Mouse (Mus musculus) A20 (cell line): ENCODE measurements around the gene Fbxo44.
"Not testable (repeated sequence)": the region's sequence is repeated elsewhere in the genome, so short reads cannot be mapped to it uniquely, and the experiment has no call there.

Source experiments
- DNase-seq: peaks from one replicate; pipeline ENCODE4 v3.0.0-alpha.2; 2011; ENCODE audit warnings: low read depth, low spot score

Fbxo44 gene

GRCm38 (mm10) chr4:148160436-148161390, at the start of gene Fbxo44, which contains the start of gene Fbxo2:
Gene Fbxo44 (minus strand): TSS chr4:148160482.
Gene Fbxo2 (plus strand): TSS chr4:148160621.
- DNase-seq = no peak

GRCm38 (mm10) chr4:148204873-148205232, 44.6 kb upstream of the Fbxo44 start:
- no peak for DNase-seq

GRCm38 (mm10) chr4:148204061-148204872, 44.0 kb upstream of the Fbxo44 start:
- no peak for DNase-seq

- no peak for DNase-seq
These were observed 43.3 kb upstream of the Fbxo44 start for GRCm38 (mm10) chr4:148203557-148203956.

GRCm38 (mm10) chr4:148198721-148199120, 38.4 kb upstream of the Fbxo44 start:
- DNase-seq = no peak

- DNase-seq = no peak
These were observed 34.1 kb upstream of the Fbxo44 start for GRCm38 (mm10) chr4:148194400-148194799.

- no peak for DNase-seq
These were observed 32.5 kb upstream of the Fbxo44 start for GRCm38 (mm10) chr4:148192707-148193245.

- not testable (repeated sequence) for DNase-seq
These were observed 28.5 kb upstream of the Fbxo44 start for GRCm38 (mm10) chr4:148188767-148189166.

GRCm38 (mm10) chr4:148185819-148186218, 25.5 kb upstream of the Fbxo44 start:
- peak; percentile 44 for DNase-seq

- DNase-seq = no peak
These were observed 24.3 kb upstream of the Fbxo44 start for GRCm38 (mm10) chr4:148184564-148184963.

- DNase-seq = no peak
These were observed 22.1 kb upstream of the Fbxo44 start for GRCm38 (mm10) chr4:148182363-148182762.

- DNase-seq = no peak
These were observed 21.2 kb upstream of the Fbxo44 start for GRCm38 (mm10) chr4:148181483-148181882.

- DNase-seq = no peak
These were observed 17.4 kb upstream of the Fbxo44 start for GRCm38 (mm10) chr4:148177716-148178115.

- not testable (repeated sequence) for DNase-seq
These were observed 16.3 kb upstream of the Fbxo44 start for GRCm38 (mm10) chr4:148176603-148177002.

- no peak for DNase-seq
These were observed 14.2 kb upstream of the Fbxo44 start for GRCm38 (mm10) chr4:148174495-148174862.

GRCm38 (mm10) chr4:148173811-148174494, 13.7 kb upstream of the Fbxo44 start:
- no peak for DNase-seq

- no peak for DNase-seq
These were observed 11.0 kb upstream of the Fbxo44 start for GRCm38 (mm10) chr4:148171261-148171660.

- peak; percentile 54 for DNase-seq
These were observed 10.6 kb upstream of the Fbxo44 start for GRCm38 (mm10) chr4:148170842-148171241.

GRCm38 (mm10) chr4:148169586-148169985, 9.3 kb upstream of the Fbxo44 start:
- DNase-seq = no peak

- DNase-seq = peak; percentile 69
These were observed 8.0 kb upstream of the Fbxo44 start for GRCm38 (mm10) chr4:148168287-148168686.

- peak; percentile 74 for DNase-seq
These were observed 6.7 kb upstream of the Fbxo44 start for GRCm38 (mm10) chr4:148166986-148167385.
